ENCODE assay signal across 1 mouse cellular context in the genomic region with DNA sequence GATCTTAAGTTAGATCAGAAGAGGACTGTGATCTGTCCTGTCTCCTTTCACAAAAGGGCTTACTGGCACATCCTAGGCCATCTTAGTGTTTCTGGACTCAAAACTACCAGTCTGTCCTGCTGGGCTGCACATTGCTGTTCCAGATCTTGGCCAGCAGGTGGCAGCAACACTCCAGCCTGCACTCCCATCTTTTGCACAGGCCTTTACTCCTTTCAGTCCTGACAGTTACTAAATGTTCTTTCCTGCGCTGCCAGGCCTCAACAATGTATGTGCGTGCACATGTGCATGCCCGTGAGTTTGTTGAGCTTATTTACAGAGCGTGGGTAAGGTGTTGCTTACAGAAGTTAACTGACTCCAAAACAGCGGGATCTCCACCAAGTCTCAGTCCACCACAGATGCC.
TF ChIP-seq lines count a peak whose summit lies in the region.

No protein-coding gene starts in this region.

TF ChIP-seq in CH12.LX, 34 proteins besides CTCF, POLR2A, EP300 and RAD21:
- TF ChIP-seq BHLHE40 (IDR thresholded peaks at IDR 0.05; ENCODE audit: low read depth, low read length) (0 out of 2 replicates have a peak, but pooled peaks have one; percentile 19), SMC3 (IDR thresholded peaks at IDR 0.05; ENCODE audit: low read depth, low read length) (peak; percentile 99), USF2 (conservative IDR thresholded peaks at IDR 0.05; ENCODE audit: low read depth, low read length) (no peak), ELF1 (IDR thresholded peaks at IDR 0.05; ENCODE audit: low read depth, low read length) (no peak), MAX (IDR thresholded peaks at IDR 0.05; ENCODE audit: low read length) (peak; percentile 47; the same call in 1 of the 2 replicates), PAX5 (IDR thresholded peaks at IDR 0.05; ENCODE audit: low read length) (no peak), USF1 (IDR thresholded peaks at IDR 0.05; ENCODE audit: low read depth, low read length) (no peak), MYC (IDR thresholded peaks at IDR 0.05; ENCODE audit: low read depth, low read length) (0 out of 2 replicates have a peak, but pooled peaks have one; percentile 33), E2F4 (IDR thresholded peaks at IDR 0.05; ENCODE audit: insufficient replicate concordance, low read depth, low read length) (no peak), NRF1 (IDR thresholded peaks at IDR 0.05; ENCODE audit: low read depth, low read length) (peak; percentile 30; the same call in 1 of the 2 replicates), POLR2AphosphoS2 (IDR thresholded peaks at IDR 0.05; ENCODE audit: low read depth, low read length) (no peak), ZC3H11A (IDR thresholded peaks at IDR 0.05; ENCODE audit: low read depth, low read length) (peak; percentile 95), TCF12 (IDR thresholded peaks at IDR 0.05; ENCODE audit: low read depth, low read length) (no peak), GABPA (IDR thresholded peaks at IDR 0.05; ENCODE audit: insufficient replicate concordance, low read depth, low read length) (no peak), UBTF (IDR thresholded peaks at IDR 0.05; ENCODE audit: low read depth, low read length) (no peak), ZNF384 (IDR thresholded peaks at IDR 0.05; ENCODE audit: low read depth, low read length) (no peak), NELFE (IDR thresholded peaks at IDR 0.05; ENCODE audit: low read depth, low read length) (peak; percentile 65; the same call in 1 of the 2 replicates)
